ENCODE assay signal across 2 mouse cellular contexts in genomic region chr9:58517866-58518750, GRCm38 (mm10).
TF ChIP-seq lines count a peak whose summit lies in the region.

No protein-coding gene starts in this region.

TF ChIP-seq in CH12.LX, 34 proteins besides CTCF, POLR2A, EP300 and RAD21 (continued from another document):
- TF ChIP-seq E2F4 (IDR thresholded peaks at IDR 0.05; ENCODE audit: insufficient replicate concordance, low read depth, low read length) (no peak), IRF4 (IDR thresholded peaks at IDR 0.05; ENCODE audit: low read depth, low read length) (peak; percentile 23), MAZ (IDR thresholded peaks at IDR 0.05; ENCODE audit: low read depth, low read length) (0 out of 2 replicates have a peak, but pooled peaks have one; percentile 16), ZC3H11A (IDR thresholded peaks at IDR 0.05; ENCODE audit: low read depth, low read length) (no peak), MAFK (IDR thresholded peaks at IDR 0.05; ENCODE audit: insufficient replicate concordance, low read length) (no peak), USF1 (IDR thresholded peaks at IDR 0.05; ENCODE audit: low read depth, low read length) (peak; percentile 65), MEF2A (IDR thresholded peaks at IDR 0.05; ENCODE audit: borderline replicate concordance, low read depth, low read length) (peak; percentile 59; the same call in 1 of the 2 replicates), ZMIZ1 (IDR thresholded peaks at IDR 0.05; ENCODE audit: low read depth, low read length) (no peak), NRF1 (IDR thresholded peaks at IDR 0.05; ENCODE audit: low read depth, low read length) (no peak), MYC (IDR thresholded peaks at IDR 0.05; ENCODE audit: low read depth, low read length) (peak; percentile 29; the same call in 1 of the 2 replicates)
TF ChIP-seq in CH12.LX: peak in this region for 10.

TF ChIP-seq in myocyte, 11 proteins besides CTCF, POLR2A, EP300 and RAD21 (continued from another document):
- no peak for TF ChIP-seq TCF3 (IDR thresholded peaks at IDR 0.05; ENCODE audit: insufficient read length, low read depth)
